Mouse (Mus musculus): ENCODE measurements around the gene Bicc1. TPM values are rescaled to one million over a fixed set of nuclear protein-coding genes. Genes with fewer than 3 reads are reported as not detected.

Gene Bicc1
- polyA plus RNA-seq, 1 experiment from 2014 or later = 40.7 TPM

GRCm38 (mm10) chr10:71009771-71010496, 149.6 kb downstream of the Bicc1 start:
- Histone ChIP-seq H3K4me2 (replicated peaks; ENCODE audit: low read depth, low read length) (no peak overlapping the region), H3K36me3 (ENCODE audit: control insufficient read depth, insufficient read depth, low read length) (no peaks in the 10 kb centered on the region), H3K27me3 (ENCODE audit: control insufficient read depth, insufficient read depth, low read length) (no peaks in the 10 kb centered on the region), H3K4me1 (ENCODE audit: control insufficient read depth, insufficient read depth, low read length) (no peaks in the 10 kb centered on the region), H3K4me3 (ENCODE audit: low read length) (no peak overlapping the region), H3K27ac (ENCODE audit: low read depth, low read length) (no peak overlapping the region), H3K9ac (ENCODE audit: low read depth, low read length) (no peak overlapping the region), H3K9me3 (ENCODE audit: control insufficient read depth, low read length) (no peaks in the 10 kb centered on the region)
- 85% methylated on average over 19 of the region's 19 CpGs for WGBS
- ATAC-seq (ENCODE audit: low FRiP score, low TSS enrichment) = 0 out of 2 replicates have a peak, but pooled peaks have one; percentile 16

GRCm38 (mm10) chr10:71008721-71009120, 150.8 kb downstream of the Bicc1 start:
- no peaks in the 10 kb centered on the region for H3K27me3 ChIP-seq (ENCODE audit: control insufficient read depth, insufficient read depth, low read length)
- no peak overlapping the region for H3K9ac ChIP-seq (ENCODE audit: low read depth, low read length)
- WGBS = 91% methylated on average over 11 of the region's 11 CpGs
- ATAC-seq (ENCODE audit: low FRiP score, low TSS enrichment) = no peak
- no peak overlapping the region for H3K4me3 ChIP-seq (ENCODE audit: low read length)
- H3K4me2 ChIP-seq (replicated peaks; ENCODE audit: low read depth, low read length) = no peak overlapping the region
- no peaks in the 10 kb centered on the region for H3K36me3 ChIP-seq (ENCODE audit: control insufficient read depth, insufficient read depth, low read length)
- H3K4me1 ChIP-seq (ENCODE audit: control insufficient read depth, insufficient read depth, low read length) = no peaks in the 10 kb centered on the region
- H3K27ac ChIP-seq (ENCODE audit: low read depth, low read length) = no peak overlapping the region
- no peaks in the 10 kb centered on the region for H3K9me3 ChIP-seq (ENCODE audit: control insufficient read depth, low read length)

- no peak overlapping the region for H3K4me3 ChIP-seq (ENCODE audit: low read length)
- H3K4me2 ChIP-seq (replicated peaks; ENCODE audit: low read depth, low read length) = no peak overlapping the region
- H3K27ac ChIP-seq (ENCODE audit: low read depth, low read length) = no peak overlapping the region
- H3K27me3 ChIP-seq (ENCODE audit: control insufficient read depth, insufficient read depth, low read length) = no peaks in the 10 kb centered on the region
- WGBS = 81% methylated on average over 9 of the region's 9 CpGs
- H3K9ac ChIP-seq (ENCODE audit: low read depth, low read length) = no peak overlapping the region
- no peaks in the 10 kb centered on the region for H3K36me3 ChIP-seq (ENCODE audit: control insufficient read depth, insufficient read depth, low read length)
- no peak for ATAC-seq (ENCODE audit: low FRiP score, low TSS enrichment)
- no peaks in the 10 kb centered on the region for H3K9me3 ChIP-seq (ENCODE audit: control insufficient read depth, low read length)
- no peaks in the 10 kb centered on the region for H3K4me1 ChIP-seq (ENCODE audit: control insufficient read depth, insufficient read depth, low read length)
Measured at GRCm38 (mm10) chr10:71007956-71008355, 151.5 kb downstream of the Bicc1 start.

- Histone ChIP-seq H3K4me3 (ENCODE audit: low read length) (no peak overlapping the region), H3K36me3 (ENCODE audit: control insufficient read depth, insufficient read depth, low read length) (no peaks in the 10 kb centered on the region), H3K27me3 (ENCODE audit: control insufficient read depth, insufficient read depth, low read length) (no peaks in the 10 kb centered on the region), H3K9ac (ENCODE audit: low read depth, low read length) (no peak overlapping the region), H3K4me2 (replicated peaks; ENCODE audit: low read depth, low read length) (no peak overlapping the region), H3K9me3 (ENCODE audit: control insufficient read depth, low read length) (no peaks in the 10 kb centered on the region), H3K4me1 (ENCODE audit: control insufficient read depth, insufficient read depth, low read length) (no peaks in the 10 kb centered on the region), H3K27ac (ENCODE audit: low read depth, low read length) (no peak overlapping the region)
- WGBS = 91% methylated on average over 5 of the region's 5 CpGs
- no peak for ATAC-seq (ENCODE audit: low FRiP score, low TSS enrichment)
Measured at GRCm38 (mm10) chr10:71007516-71007915, 152.0 kb downstream of the Bicc1 start.

GRCm38 (mm10) chr10:71007001-71007400, 152.5 kb downstream of the Bicc1 start:
- Histone ChIP-seq H3K36me3 (ENCODE audit: control insufficient read depth, insufficient read depth, low read length) (no peaks in the 10 kb centered on the region), H3K9me3 (ENCODE audit: control insufficient read depth, low read length) (no peaks in the 10 kb centered on the region), H3K4me1 (ENCODE audit: control insufficient read depth, insufficient read depth, low read length) (no peaks in the 10 kb centered on the region), H3K9ac (ENCODE audit: low read depth, low read length) (no peak overlapping the region), H3K4me3 (ENCODE audit: low read length) (no peak overlapping the region), H3K27me3 (ENCODE audit: control insufficient read depth, insufficient read depth, low read length) (no peaks in the 10 kb centered on the region), H3K4me2 (replicated peaks; ENCODE audit: low read depth, low read length) (no peak overlapping the region), H3K27ac (ENCODE audit: low read depth, low read length) (no peak overlapping the region)
- 88% methylated on average over 3 of the region's 3 CpGs for WGBS
- no peak for ATAC-seq (ENCODE audit: low FRiP score, low TSS enrichment)

- no peak overlapping the region for H3K9ac ChIP-seq (ENCODE audit: low read depth, low read length)
- H3K4me1 ChIP-seq (ENCODE audit: control insufficient read depth, insufficient read depth, low read length) = no peaks in the 10 kb centered on the region
- WGBS = 87% methylated on average over 2 of the region's 2 CpGs
- ATAC-seq (ENCODE audit: low FRiP score, low TSS enrichment) = no peak
- H3K27ac ChIP-seq (ENCODE audit: low read depth, low read length) = no peak overlapping the region
- no peaks in the 10 kb centered on the region for H3K27me3 ChIP-seq (ENCODE audit: control insufficient read depth, insufficient read depth, low read length)
- H3K4me3 ChIP-seq (ENCODE audit: low read length) = no peak overlapping the region
- H3K36me3 ChIP-seq (ENCODE audit: control insufficient read depth, insufficient read depth, low read length) = no peaks in the 10 kb centered on the region
- H3K4me2 ChIP-seq (replicated peaks; ENCODE audit: low read depth, low read length) = no peak overlapping the region
- H3K9me3 ChIP-seq (ENCODE audit: control insufficient read depth, low read length) = no peaks in the 10 kb centered on the region
Measured at GRCm38 (mm10) chr10:71002871-71003270, 156.6 kb downstream of the Bicc1 start.

GRCm38 (mm10) chr10:71002186-71002585, 157.3 kb downstream of the Bicc1 start:
- Histone ChIP-seq H3K4me2 (replicated peaks; ENCODE audit: low read depth, low read length) (no peak overlapping the region), H3K36me3 (ENCODE audit: control insufficient read depth, insufficient read depth, low read length) (no peaks in the 10 kb centered on the region), H3K27ac (ENCODE audit: low read depth, low read length) (no peak overlapping the region), H3K4me3 (ENCODE audit: low read length) (no peak overlapping the region), H3K9ac (ENCODE audit: low read depth, low read length) (no peak overlapping the region), H3K4me1 (ENCODE audit: control insufficient read depth, insufficient read depth, low read length) (no peaks in the 10 kb centered on the region), H3K9me3 (ENCODE audit: control insufficient read depth, low read length) (no peaks in the 10 kb centered on the region), H3K27me3 (ENCODE audit: control insufficient read depth, insufficient read depth, low read length) (no peaks in the 10 kb centered on the region)
- no peak for ATAC-seq (ENCODE audit: low FRiP score, low TSS enrichment)
- 95% methylated on average over 4 of the region's 4 CpGs for WGBS

GRCm38 (mm10) chr10:70998136-70998535, 161.4 kb downstream of the Bicc1 start:
- Histone ChIP-seq H3K4me2 (replicated peaks; ENCODE audit: low read depth, low read length) (no peak overlapping the region), H3K36me3 (ENCODE audit: control insufficient read depth, insufficient read depth, low read length) (no peaks in the 10 kb centered on the region), H3K27me3 (ENCODE audit: control insufficient read depth, insufficient read depth, low read length) (no peaks in the 10 kb centered on the region), H3K4me3 (ENCODE audit: low read length) (no peak overlapping the region), H3K4me1 (ENCODE audit: control insufficient read depth, insufficient read depth, low read length) (no peaks in the 10 kb centered on the region), H3K9me3 (ENCODE audit: control insufficient read depth, low read length) (no peaks in the 10 kb centered on the region), H3K9ac (ENCODE audit: low read depth, low read length) (no peak overlapping the region), H3K27ac (ENCODE audit: low read depth, low read length) (no peak overlapping the region)
- WGBS = 48% methylated on average over 4 of the region's 4 CpGs
- ATAC-seq (ENCODE audit: low FRiP score, low TSS enrichment) = no peak

GRCm38 (mm10) chr10:70996051-70996450, 163.4 kb downstream of the Bicc1 start:
- WGBS = 95% methylated on average over 9 of the region's 9 CpGs
- no peak overlapping the region for H3K27ac ChIP-seq (ENCODE audit: low read depth, low read length)
- no peaks in the 10 kb centered on the region for H3K9me3 ChIP-seq (ENCODE audit: control insufficient read depth, low read length)
- no peaks in the 10 kb centered on the region for H3K27me3 ChIP-seq (ENCODE audit: control insufficient read depth, insufficient read depth, low read length)
- H3K36me3 ChIP-seq (ENCODE audit: control insufficient read depth, insufficient read depth, low read length) = no peaks in the 10 kb centered on the region
- no peak overlapping the region for H3K4me2 ChIP-seq (replicated peaks; ENCODE audit: low read depth, low read length)
- no peak overlapping the region for H3K9ac ChIP-seq (ENCODE audit: low read depth, low read length)
- ATAC-seq (ENCODE audit: low FRiP score, low TSS enrichment) = no peak
- no peak overlapping the region for H3K4me3 ChIP-seq (ENCODE audit: low read length)
- H3K4me1 ChIP-seq (ENCODE audit: control insufficient read depth, insufficient read depth, low read length) = no peaks in the 10 kb centered on the region

All from kidney, embryonic 14.5 days (tissue).